Mouse (Mus musculus): ENCODE results near the gene Lhfp. TPM values are rescaled to one million over a fixed set of nuclear protein-coding genes. Genes with fewer than 3 reads are reported as not detected.

The Lhfp gene
- polyA plus RNA-seq, 1 experiment from 2014 or later, result 50.8 TPM

GRCm38 (mm10) chr3:53169486-53169885 lies 128.2 kb downstream of the Lhfp start:
- H3K9me3 ChIP-seq, result no peaks in the 10 kb centered on the region
- H3K4me3 ChIP-seq, result no peak overlapping the region
- H3K4me2 ChIP-seq (replicated peaks), result no peak overlapping the region
- no peaks in the 10 kb centered on the region for H3K27me3 ChIP-seq
- H3K9ac ChIP-seq, result no peak overlapping the region
- no peaks in the 10 kb centered on the region for H3K36me3 ChIP-seq
- H3K27ac ChIP-seq, result no peak overlapping the region
- 81% methylated on average over 3 of the region's 3 CpGs for WGBS
- ATAC-seq (ENCODE audit: insufficient number of reproducible peaks, insufficient read depth, low FRiP score, low TSS enrichment), result no peak
- peaks cover 5% of the 10 kb centered on the region; the same call in 1 of the 2 replicates for H3K4me1 ChIP-seq

GRCm38 (mm10) chr3:53173310-53174063 lies 132.2 kb downstream of the Lhfp start:
- Histone ChIP-seq H3K4me3 (no peak overlapping the region), H3K4me2 (replicated peaks) (no peak overlapping the region), H3K36me3 (no peaks in the 10 kb centered on the region), H3K9me3 (no peaks in the 10 kb centered on the region), H3K27ac (no peak overlapping the region), H3K4me1 (no peaks in the 10 kb centered on the region; the same call in 1 of the 2 replicates), H3K9ac (no peak overlapping the region), H3K27me3 (no peaks in the 10 kb centered on the region)
- WGBS, result 63% methylated on average over 10 of the region's 10 CpGs
- ATAC-seq (ENCODE audit: insufficient number of reproducible peaks, insufficient read depth, low FRiP score, low TSS enrichment), result no peak

DNA sequence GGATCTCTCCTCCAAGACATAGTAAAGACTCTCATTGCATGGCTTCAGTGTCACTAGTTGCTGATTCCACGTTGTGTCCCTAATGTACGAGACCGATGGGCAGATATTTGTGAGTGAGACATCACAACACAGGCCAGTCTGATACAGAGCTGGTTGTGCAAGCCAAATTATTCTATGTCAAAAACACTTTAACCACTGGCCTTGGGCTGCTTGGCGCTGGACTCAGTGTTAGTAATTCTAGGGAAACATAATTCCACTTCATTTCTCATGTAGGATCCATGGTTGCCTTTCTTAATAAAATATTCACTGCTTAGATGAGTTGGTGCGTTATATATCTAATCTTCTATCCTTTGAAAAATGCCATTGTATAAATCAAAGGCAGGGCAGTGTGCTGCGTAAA lies 138.6 kb downstream of the Lhfp start:
- no peak overlapping the region for H3K9ac ChIP-seq
- WGBS, result 92% methylated on average over 6 of the region's 6 CpGs
- H3K4me1 ChIP-seq, result no peaks in the 10 kb centered on the region
- H3K4me2 ChIP-seq (replicated peaks), result no peak overlapping the region
- no peak overlapping the region for H3K4me3 ChIP-seq
- H3K36me3 ChIP-seq, result no peaks in the 10 kb centered on the region
- no peaks in the 10 kb centered on the region for H3K27me3 ChIP-seq
- H3K9me3 ChIP-seq, result no peaks in the 10 kb centered on the region
- ATAC-seq (ENCODE audit: insufficient number of reproducible peaks, insufficient read depth, low FRiP score, low TSS enrichment), result no peak
- H3K27ac ChIP-seq, result no peak overlapping the region

- Histone ChIP-seq H3K4me3 (no peak overlapping the region), H3K36me3 (no peaks in the 10 kb centered on the region), H3K27me3 (no peaks in the 10 kb centered on the region), H3K4me2 (replicated peaks) (no peak overlapping the region), H3K4me1 (no peaks in the 10 kb centered on the region), H3K9ac (no peak overlapping the region), H3K9me3 (no peaks in the 10 kb centered on the region), H3K27ac (no peak overlapping the region)
- WGBS, result 89% methylated on average over 2 of the region's 2 CpGs
- no peak for ATAC-seq (ENCODE audit: insufficient number of reproducible peaks, insufficient read depth, low FRiP score, low TSS enrichment)
Measured at GRCm38 (mm10) chr3:53185439-53185838, 144.1 kb downstream of the Lhfp start.

DNA sequence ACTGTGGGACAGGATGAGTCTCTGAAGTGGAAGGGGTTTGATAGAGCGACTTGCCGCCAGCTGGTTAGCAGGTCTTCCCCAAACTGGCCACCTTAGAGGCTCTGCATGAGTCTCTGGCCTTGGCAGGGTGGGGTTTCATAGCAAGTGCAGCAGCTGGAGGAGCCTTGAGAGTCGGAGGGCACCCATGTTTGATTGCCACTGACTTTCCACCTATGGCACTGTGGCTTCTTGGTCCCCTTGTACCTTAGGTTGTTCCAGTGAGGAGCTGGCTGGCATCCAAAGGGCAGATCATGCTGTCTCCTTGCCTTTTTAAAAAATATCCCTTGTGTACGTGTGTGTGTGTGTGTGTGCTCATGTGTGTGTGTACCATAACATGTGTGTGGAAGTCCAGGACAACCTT lies 152.1 kb downstream of the Lhfp start:
- H3K4me1 ChIP-seq, result no peaks in the 10 kb centered on the region
- no peak overlapping the region for H3K27ac ChIP-seq
- H3K27me3 ChIP-seq, result no peaks in the 10 kb centered on the region
- H3K9me3 ChIP-seq, result no peaks in the 10 kb centered on the region
- no peak for ATAC-seq (ENCODE audit: insufficient number of reproducible peaks, insufficient read depth, low FRiP score, low TSS enrichment)
- H3K36me3 ChIP-seq, result no peaks in the 10 kb centered on the region
- WGBS, result 82% methylated on average over 4 of the region's 4 CpGs
- no peak overlapping the region for H3K4me3 ChIP-seq
- no peak overlapping the region for H3K9ac ChIP-seq
- no peak overlapping the region for H3K4me2 ChIP-seq (replicated peaks)

DNA sequence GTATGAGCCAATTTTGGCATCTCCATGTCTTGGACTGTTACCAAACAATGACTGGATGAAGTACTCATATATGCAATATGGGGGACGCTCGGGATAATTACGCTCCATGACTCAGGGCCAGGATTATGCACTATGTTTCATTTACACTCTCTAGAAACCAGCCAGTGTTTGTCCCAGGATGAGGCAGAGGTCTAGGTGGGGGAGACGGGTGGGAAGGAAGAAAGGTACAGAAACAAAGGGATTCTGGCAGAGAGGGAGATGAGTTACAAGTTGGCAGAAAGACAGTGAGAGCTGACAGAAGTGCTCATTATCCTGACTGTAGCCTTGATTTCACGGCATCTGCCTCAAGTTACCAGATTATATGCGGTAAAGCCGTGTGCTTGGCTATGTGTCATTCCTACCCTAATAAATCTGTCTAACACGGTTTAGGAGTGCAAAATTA lies 154.4 kb downstream of the Lhfp start:
- 74% methylated on average over 8 of the region's 8 CpGs for WGBS
- Histone ChIP-seq H3K4me3 (no peak overlapping the region), H3K27me3 (no peaks in the 10 kb centered on the region), H3K9ac (no peak overlapping the region), H3K4me1 (0 out of 2 replicates have a peak, but pooled peaks cover 4% of the 10 kb centered on the region), H3K36me3 (no peaks in the 10 kb centered on the region), H3K9me3 (no peaks in the 10 kb centered on the region), H3K4me2 (replicated peaks) (no peak overlapping the region), H3K27ac (no peak overlapping the region)
- ATAC-seq (ENCODE audit: insufficient number of reproducible peaks, insufficient read depth, low FRiP score, low TSS enrichment), result no peak

DNA sequence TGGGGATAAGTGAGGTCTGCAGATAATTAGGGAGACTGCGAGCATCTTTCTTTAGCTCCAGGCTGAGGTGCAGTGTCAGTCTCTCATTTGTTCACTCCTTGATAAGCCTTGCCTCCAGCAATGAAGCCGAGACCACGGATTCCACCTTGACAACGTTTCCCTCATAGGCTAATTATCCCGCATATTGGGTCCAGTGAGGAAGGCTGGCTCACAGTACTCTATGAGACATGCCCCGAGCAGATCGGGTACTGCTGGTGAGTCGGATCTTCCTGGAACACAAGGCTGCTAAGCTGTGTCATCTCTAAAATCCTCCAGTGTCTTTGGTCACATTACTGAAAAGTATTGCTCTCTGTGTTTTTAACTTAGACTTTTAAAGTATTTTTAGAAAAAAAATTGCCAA lies 158.8 kb downstream of the Lhfp start:
- no peak for ATAC-seq (ENCODE audit: insufficient number of reproducible peaks, insufficient read depth, low FRiP score, low TSS enrichment)

DNA sequence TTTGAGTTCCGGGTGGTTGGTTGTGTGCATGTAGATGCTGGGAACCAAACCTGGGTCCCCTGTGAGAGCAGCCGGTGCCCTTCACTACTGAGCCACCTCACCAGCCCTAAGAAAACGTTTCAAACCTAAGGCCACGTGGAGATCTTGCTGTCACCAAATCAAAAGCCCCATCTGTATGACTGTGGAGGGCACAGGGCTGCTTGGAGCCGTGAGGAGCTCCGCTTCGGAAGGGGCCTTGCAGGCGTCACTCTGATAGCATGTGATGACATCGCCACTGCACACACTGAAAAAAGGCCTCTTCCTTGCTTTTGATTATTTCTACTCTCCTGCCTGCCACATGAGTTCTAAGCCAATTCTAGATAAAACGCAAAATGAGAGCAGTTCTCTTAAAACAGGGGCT lies 159.5 kb downstream of the Lhfp start:
- no peak overlapping the region for H3K4me3 ChIP-seq
- peaks cover 30% of the 10 kb centered on the region for H3K4me1 ChIP-seq

More for the DNA sequence above, 158.8 kb downstream of the Lhfp start:
- WGBS, result 47% methylated on average over 8 of the region's 8 CpGs
- H3K36me3 ChIP-seq, result no peaks in the 10 kb centered on the region
- H3K27me3 ChIP-seq, result no peaks in the 10 kb centered on the region
- peaks cover 30% of the 10 kb centered on the region for H3K4me1 ChIP-seq
- H3K27ac ChIP-seq, result no peak overlapping the region
- no peak overlapping the region for H3K9ac ChIP-seq
- no peak overlapping the region for H3K4me2 ChIP-seq (replicated peaks)
- no peak overlapping the region for H3K4me3 ChIP-seq
- H3K9me3 ChIP-seq, result no peaks in the 10 kb centered on the region

DNA sequence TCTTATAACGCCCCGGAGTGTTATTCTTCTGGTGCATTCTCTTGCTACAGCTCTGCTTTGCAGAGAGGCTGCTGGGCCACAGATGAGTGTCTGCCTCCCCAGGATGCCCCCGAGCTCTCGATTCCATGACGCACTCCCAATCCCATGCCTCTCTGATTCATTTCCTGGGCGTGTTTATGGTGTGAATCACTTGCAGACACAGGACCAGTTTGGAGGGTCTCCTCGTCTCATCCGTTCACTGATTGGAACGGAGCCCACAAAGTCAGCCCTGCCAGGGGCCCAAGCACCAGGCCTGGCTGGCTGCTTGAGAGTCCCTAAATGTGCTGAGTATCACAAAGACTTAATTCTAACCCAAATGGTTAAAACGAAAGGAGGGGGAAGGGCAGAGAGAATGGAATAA lies 160.3 kb downstream of the Lhfp start:
- Histone ChIP-seq H3K9me3 (no peaks in the 10 kb centered on the region), H3K4me2 (replicated peaks) (no peak overlapping the region), H3K4me3 (no peak overlapping the region), H3K27me3 (no peaks in the 10 kb centered on the region), H3K4me1 (peaks cover 34% of the 10 kb centered on the region), H3K9ac (no peak overlapping the region), H3K36me3 (no peaks in the 10 kb centered on the region), H3K27ac (peak overlapping the region; percentile 7; the same call in 1 of the 2 replicates)
- ATAC-seq (ENCODE audit: insufficient number of reproducible peaks, insufficient read depth, low FRiP score, low TSS enrichment), result no peak
- 37% methylated on average over 10 of the region's 10 CpGs for WGBS

More for the DNA sequence above, 159.5 kb downstream of the Lhfp start:
- H3K27ac ChIP-seq, result no peak overlapping the region
- 74% methylated on average over 10 of the region's 10 CpGs for WGBS
- no peaks in the 10 kb centered on the region for H3K36me3 ChIP-seq
- H3K27me3 ChIP-seq, result no peaks in the 10 kb centered on the region
- no peak overlapping the region for H3K9ac ChIP-seq
- H3K9me3 ChIP-seq, result no peaks in the 10 kb centered on the region
- no peak overlapping the region for H3K4me2 ChIP-seq (replicated peaks)
- no peak for ATAC-seq (ENCODE audit: insufficient number of reproducible peaks, insufficient read depth, low FRiP score, low TSS enrichment)

- Histone ChIP-seq H3K27me3 (no peaks in the 10 kb centered on the region), H3K4me2 (replicated peaks) (no peak overlapping the region), H3K36me3 (no peaks in the 10 kb centered on the region), H3K9me3 (no peaks in the 10 kb centered on the region), H3K4me1 (peaks cover 39% of the 10 kb centered on the region), H3K9ac (no peak overlapping the region), H3K4me3 (no peak overlapping the region), H3K27ac (peak overlapping the region; percentile 24; the same call in 1 of the 2 replicates)
- 64% methylated on average over 6 of the region's 6 CpGs for WGBS
- ATAC-seq (ENCODE audit: insufficient number of reproducible peaks, insufficient read depth, low FRiP score, low TSS enrichment), result no peak
Measured at GRCm38 (mm10) chr3:53202184-53202583, 160.9 kb downstream of the Lhfp start.

GRCm38 (mm10) chr3:53202698-53203097 lies 161.4 kb downstream of the Lhfp start:
- H3K27ac ChIP-seq, result 0 out of 2 replicates have a peak overlapping the region, but pooled peaks have one; percentile 24
- peaks cover 39% of the 10 kb centered on the region for H3K4me1 ChIP-seq
- H3K4me3 ChIP-seq, result no peak overlapping the region
- no peak overlapping the region for H3K9ac ChIP-seq
- no peaks in the 10 kb centered on the region for H3K9me3 ChIP-seq
- ATAC-seq (ENCODE audit: insufficient number of reproducible peaks, insufficient read depth, low FRiP score, low TSS enrichment), result no peak
- no peaks in the 10 kb centered on the region for H3K36me3 ChIP-seq
- WGBS, result 69% methylated on average over 3 of the region's 3 CpGs
- H3K4me2 ChIP-seq (replicated peaks), result no peak overlapping the region
- H3K27me3 ChIP-seq, result no peaks in the 10 kb centered on the region

GRCm38 (mm10) chr3:53203656-53204055 lies 162.3 kb downstream of the Lhfp start:
- no peak for ATAC-seq (ENCODE audit: insufficient number of reproducible peaks, insufficient read depth, low FRiP score, low TSS enrichment)

More at GRCm38 (mm10) chr3:53203656-53204055, 162.3 kb downstream of the Lhfp start:
- Histone ChIP-seq H3K9ac (no peak overlapping the region), H3K4me2 (replicated peaks) (no peak overlapping the region), H3K36me3 (no peaks in the 10 kb centered on the region), H3K27me3 (no peaks in the 10 kb centered on the region), H3K9me3 (no peaks in the 10 kb centered on the region), H3K4me3 (no peak overlapping the region), H3K27ac (no peak overlapping the region), H3K4me1 (peaks cover 39% of the 10 kb centered on the region)
- 69% methylated on average over 5 of the region's 5 CpGs for WGBS

Data from embryonic facial prominence, embryonic 12.5 days (tissue).